Mouse (Mus musculus) midbrain, embryonic 12.5 days (tissue): ENCODE results near the gene Itprid2. TPM values are rescaled to one million over a fixed set of nuclear protein-coding genes. Genes with fewer than 3 reads are reported as not detected.

Experiments
- ATAC-seq: fragments of 200-750 bp; cut with Nextera tagmentation; 2 replicates; pipeline ENCODE4 v1.8.0; 2017; ENCODE audit warnings: low read depth, moderate TSS enrichment, moderate library complexity; ENCODE audit not compliant: low FRiP score
- H3K27ac ChIP-seq: fragments of 300-500 bp; sonication (generic); replicated peaks from 2 replicates; pipeline ENCODE4 v1.5.1; 2016; ENCODE audit warnings: mild to moderate bottlenecking
- H3K27me3 ChIP-seq: fragments of 300-500 bp; sonication (generic); 2 replicates; pipeline ENCODE4 v1.6.1; 2016; ENCODE audit warnings: mild to moderate bottlenecking
- H3K36me3 ChIP-seq: fragments of 300-500 bp; sonication (generic); 2 replicates; pipeline ENCODE4 v1.6.1; 2016
- H3K4me1 ChIP-seq: fragments of 300-500 bp; sonication (generic); 2 replicates; pipeline ENCODE4 v1.6.1; 2016
- H3K4me2 ChIP-seq: fragments of 300-500 bp; sonication (generic); replicated peaks from 2 replicates; pipeline ENCODE4 v1.6.1; 2016; ENCODE audit warnings: mild to moderate bottlenecking, moderate library complexity
- H3K4me3 ChIP-seq: fragments of 300-500 bp; sonication (generic); 2 replicates; pipeline ENCODE4 v1.5.1; 2016; ENCODE audit warnings: mild to moderate bottlenecking
- H3K9ac ChIP-seq: fragments of 300-500 bp; sonication (generic); replicated peaks from 2 replicates; pipeline ENCODE4 v1.6.1; 2016; ENCODE audit warnings: mild to moderate bottlenecking, moderate library complexity
- H3K9me3 ChIP-seq: fragments of 300-500 bp; sonication (generic); 2 replicates; pipeline ENCODE4 v1.6.1; 2016; ENCODE audit warnings: mild to moderate bottlenecking
- WGBS: fragments of 180-500 bp; shearing (Covaris S2); methylation state at CpG from one replicate; pipeline ENCODE4 v1.1.7; 2016; 5-methylcytosine and 5-hydroxymethylcytosine counted together
- polyA plus RNA-seq: library from polyadenylated mRNA; unstranded; fragments of >200 nt; fragmentation: Nextera tagmentation; extraction: Ambion mirVana; gene quantifications from 2 replicates; pipeline ENCODE4 v1.2.1, GENCODE M21; 2016

The Itprid2 gene
- polyA plus RNA-seq, 1 experiment from 2014 or later, result 5.2 TPM

GRCm38 (mm10) chr2:79653093-79653808, 18.1 kb downstream of the Itprid2 start:
- Histone ChIP-seq H3K36me3 (peaks cover 12% of the 10 kb centered on the region; the same call in 1 of the 2 replicates), H3K27ac (no peak overlapping the region), H3K4me3 (no peak overlapping the region), H3K9me3 (no peaks in the 10 kb centered on the region), H3K27me3 (no peaks in the 10 kb centered on the region), H3K4me2 (no peak overlapping the region), H3K4me1 (no peaks in the 10 kb centered on the region), H3K9ac (no peak overlapping the region)
- 66% methylated on average over 6 of the region's 6 CpGs for WGBS
- ATAC-seq, result no peak

- 87% methylated on average over 2 of the region's 2 CpGs for WGBS
- H3K36me3 ChIP-seq, result peaks cover 16% of the 10 kb centered on the region; the same call in 1 of the 2 replicates
- no peak overlapping the region for H3K9ac ChIP-seq
- no peak overlapping the region for H3K4me2 ChIP-seq
- no peaks in the 10 kb centered on the region for H3K27me3 ChIP-seq
- H3K4me1 ChIP-seq, result no peaks in the 10 kb centered on the region
- no peak for ATAC-seq
- H3K9me3 ChIP-seq, result no peaks in the 10 kb centered on the region
- no peak overlapping the region for H3K4me3 ChIP-seq
- no peak overlapping the region for H3K27ac ChIP-seq
Observed at GRCm38 (mm10) chr2:79653809-79654164, 18.6 kb downstream of the Itprid2 start.

GRCm38 (mm10) chr2:79657062-79657461, 21.9 kb downstream of the Itprid2 start:
- Histone ChIP-seq H3K4me1 (no peaks in the 10 kb centered on the region), H3K4me3 (no peak overlapping the region), H3K9ac (no peak overlapping the region), H3K27ac (no peak overlapping the region), H3K9me3 (no peaks in the 10 kb centered on the region), H3K27me3 (no peaks in the 10 kb centered on the region), H3K4me2 (no peak overlapping the region), H3K36me3 (peaks cover 28% of the 10 kb centered on the region)
- WGBS, result 89% methylated on average over 8 of the region's 8 CpGs
- ATAC-seq, result no peak

GRCm38 (mm10) chr2:79660417-79661185, 25.4 kb downstream of the Itprid2 start:
- ATAC-seq, result no peak
- WGBS, result 76% methylated on average over 12 of the region's 12 CpGs
- no peak overlapping the region for H3K27ac ChIP-seq
- H3K9ac ChIP-seq, result no peak overlapping the region
- no peaks in the 10 kb centered on the region for H3K27me3 ChIP-seq
- no peak overlapping the region for H3K4me3 ChIP-seq
- H3K4me2 ChIP-seq, result no peak overlapping the region
- no peaks in the 10 kb centered on the region for H3K9me3 ChIP-seq
- peaks cover 35% of the 10 kb centered on the region for H3K36me3 ChIP-seq
- no peaks in the 10 kb centered on the region for H3K4me1 ChIP-seq

GRCm38 (mm10) chr2:79661486-79662104, 26.4 kb downstream of the Itprid2 start:
- Histone ChIP-seq H3K4me2 (no peak overlapping the region), H3K9ac (no peak overlapping the region), H3K36me3 (peaks cover 35% of the 10 kb centered on the region), H3K27ac (no peak overlapping the region), H3K27me3 (no peaks in the 10 kb centered on the region), H3K4me3 (no peak overlapping the region), H3K9me3 (no peaks in the 10 kb centered on the region), H3K4me1 (no peaks in the 10 kb centered on the region)
- ATAC-seq, result no peak
- 55% methylated on average over 7 of the region's 7 CpGs for WGBS

- ATAC-seq, result peak; percentile 58; the same call in 1 of the 2 replicates
- Histone ChIP-seq H3K9ac (no peak overlapping the region), H3K27me3 (no peaks in the 10 kb centered on the region), H3K36me3 (peaks cover 15% of the 10 kb centered on the region), H3K4me1 (no peaks in the 10 kb centered on the region), H3K27ac (no peak overlapping the region), H3K9me3 (no peaks in the 10 kb centered on the region), H3K4me2 (no peak overlapping the region), H3K4me3 (no peak overlapping the region)
- WGBS, result 55% methylated on average over 3 of the region's 3 CpGs
Observed at GRCm38 (mm10) chr2:79664532-79665286, 29.6 kb downstream of the Itprid2 start.

GRCm38 (mm10) chr2:79665492-79665891, 30.3 kb downstream of the Itprid2 start:
- ATAC-seq, result no peak
- H3K36me3 ChIP-seq, result peaks cover 13% of the 10 kb centered on the region
- no peak overlapping the region for H3K27ac ChIP-seq
- 54% methylated on average over 3 of the region's 3 CpGs for WGBS
- no peak overlapping the region for H3K9ac ChIP-seq
- no peak overlapping the region for H3K4me2 ChIP-seq
- H3K4me1 ChIP-seq, result no peaks in the 10 kb centered on the region
- H3K27me3 ChIP-seq, result no peaks in the 10 kb centered on the region
- H3K9me3 ChIP-seq, result no peaks in the 10 kb centered on the region
- H3K4me3 ChIP-seq, result no peak overlapping the region

- ATAC-seq, result no peak
- H3K4me2 ChIP-seq, result no peak overlapping the region
- no peaks in the 10 kb centered on the region for H3K4me1 ChIP-seq
- no peaks in the 10 kb centered on the region for H3K9me3 ChIP-seq
- WGBS, result 93% methylated on average over 3 of the region's 3 CpGs
- H3K36me3 ChIP-seq, result no peaks in the 10 kb centered on the region
- H3K4me3 ChIP-seq, result no peak overlapping the region
- H3K27ac ChIP-seq, result no peak overlapping the region
- no peak overlapping the region for H3K9ac ChIP-seq
- no peaks in the 10 kb centered on the region for H3K27me3 ChIP-seq
Observed at GRCm38 (mm10) chr2:79675266-79675665, 40.1 kb downstream of the Itprid2 start.

- Histone ChIP-seq H3K9me3 (no peaks in the 10 kb centered on the region), H3K4me1 (no peaks in the 10 kb centered on the region), H3K4me2 (no peak overlapping the region), H3K4me3 (no peak overlapping the region), H3K36me3 (no peaks in the 10 kb centered on the region), H3K27me3 (no peaks in the 10 kb centered on the region), H3K27ac (no peak overlapping the region), H3K9ac (no peak overlapping the region)
- WGBS, result 83% methylated on average over 1 of the region's 1 CpGs
- no peak for ATAC-seq
Observed at GRCm38 (mm10) chr2:79677663-79678257, 42.6 kb downstream of the Itprid2 start.

- no peak overlapping the region for H3K9ac ChIP-seq
- no peaks in the 10 kb centered on the region for H3K36me3 ChIP-seq
- no peak overlapping the region for H3K4me2 ChIP-seq
- no peaks in the 10 kb centered on the region for H3K9me3 ChIP-seq
- H3K27me3 ChIP-seq, result no peaks in the 10 kb centered on the region
- H3K4me3 ChIP-seq, result no peak overlapping the region
- 85% methylated on average over 4 of the region's 4 CpGs for WGBS
- H3K27ac ChIP-seq, result no peak overlapping the region
- no peaks in the 10 kb centered on the region for H3K4me1 ChIP-seq
- no peak for ATAC-seq
Observed at GRCm38 (mm10) chr2:79681672-79682071, 46.5 kb downstream of the Itprid2 start.

GRCm38 (mm10) chr2:79683258-79683657, 48.1 kb downstream of the Itprid2 start:
- no peaks in the 10 kb centered on the region for H3K4me1 ChIP-seq
- H3K27me3 ChIP-seq, result no peaks in the 10 kb centered on the region
- no peak overlapping the region for H3K27ac ChIP-seq

More at GRCm38 (mm10) chr2:79683258-79683657, 48.1 kb downstream of the Itprid2 start:
- no peak overlapping the region for H3K4me3 ChIP-seq
- no peak for ATAC-seq
- no peaks in the 10 kb centered on the region for H3K9me3 ChIP-seq
- H3K36me3 ChIP-seq, result no peaks in the 10 kb centered on the region
- WGBS, result 83% methylated on average over 4 of the region's 4 CpGs
- H3K9ac ChIP-seq, result no peak overlapping the region
- no peak overlapping the region for H3K4me2 ChIP-seq
